Mouse (Mus musculus): ENCODE measurements around the gene Akr1c19.
"Not testable (repeated sequence)": the region's sequence is repeated elsewhere in the genome, so short reads cannot be mapped to it uniquely, and the experiment has no call there.

Akr1c19 gene

DNA sequence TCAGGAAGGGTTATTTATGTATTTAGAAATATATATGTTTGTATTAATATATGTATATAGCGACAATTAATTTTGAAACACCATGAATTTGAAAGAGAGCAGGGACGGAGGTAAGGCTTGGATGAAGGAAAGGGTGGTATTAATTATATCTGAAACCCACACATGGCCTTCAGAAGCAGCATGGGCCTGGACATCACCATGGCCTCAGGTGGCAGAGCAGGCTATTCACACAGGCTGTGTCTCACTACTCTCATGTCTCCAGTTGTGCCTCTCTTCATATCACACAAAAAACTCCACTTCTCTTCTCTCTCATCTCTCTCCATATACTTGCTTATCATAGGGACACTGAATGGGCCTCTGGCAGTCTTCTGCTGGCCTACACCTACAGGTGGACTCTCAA lies 37.0 kb downstream of the Akr1c19 start:
- in situ Hi-C loops (cut with MseI, MboI) = not testable (repeated sequence)

GRCm38 (mm10) chr13:4270860-4271259 lies 42.4 kb downstream of the Akr1c19 start:
- in situ Hi-C loops (cut with MseI, MboI) = loop anchor here (10.0 kb wide), 2 partner anchors 86 to 136 kb away; no protein-coding TSS in a partner anchor

DNA sequence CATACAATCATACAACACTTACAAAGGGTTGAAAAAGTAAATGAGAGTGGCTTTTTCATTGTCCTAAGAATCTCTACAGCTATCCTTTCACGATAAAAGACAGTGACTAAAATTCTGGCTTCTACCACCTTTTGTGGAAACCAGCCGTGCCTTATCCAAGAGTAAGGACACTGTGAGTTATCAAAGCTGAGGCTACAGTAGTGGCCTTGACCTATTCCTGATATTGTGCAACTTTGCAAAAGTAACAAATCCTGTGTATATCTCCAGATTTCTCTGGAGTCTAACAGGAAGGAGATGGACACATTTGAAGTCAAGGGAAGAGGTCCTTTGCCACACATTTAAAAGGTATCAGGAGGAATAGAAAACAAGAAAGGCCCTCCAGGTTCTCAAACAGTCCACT lies 49.0 kb downstream of the Akr1c19 start:
- in situ Hi-C loops (cut with MseI, MboI) = loop anchor here (10.0 kb wide), 2 partner anchors 93 to 143 kb away; no protein-coding TSS in a partner anchor

DNA sequence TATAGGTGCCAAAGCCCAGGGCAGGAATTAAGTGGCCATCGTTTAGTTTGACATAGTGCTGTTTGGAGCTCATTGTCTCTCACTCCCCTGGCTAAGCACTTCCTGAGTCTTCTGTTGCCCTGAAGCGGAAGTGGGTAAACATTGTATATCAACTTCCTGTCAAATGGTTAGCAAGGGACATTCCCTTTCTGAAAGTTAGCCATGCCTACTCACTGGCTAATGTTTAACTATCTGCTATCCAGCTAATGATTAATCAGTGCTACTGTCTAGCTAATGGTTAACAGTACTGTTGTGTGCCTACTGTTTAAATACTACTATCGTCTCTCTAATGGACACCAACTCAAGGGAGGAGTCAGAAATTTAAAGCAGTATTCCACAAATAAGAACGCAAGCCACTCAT lies 50.8 kb downstream of the Akr1c19 start, which contains the start of gene Akr1c12:
Akr1c12 (minus strand) TSS at position 150 of the 400 bp plus-strand sequence.
- in situ Hi-C loops (cut with MseI, MboI) = loop anchor here (10.0 kb wide), 2 partner anchors 94 to 144 kb away; no protein-coding TSS in a partner anchor

DNA sequence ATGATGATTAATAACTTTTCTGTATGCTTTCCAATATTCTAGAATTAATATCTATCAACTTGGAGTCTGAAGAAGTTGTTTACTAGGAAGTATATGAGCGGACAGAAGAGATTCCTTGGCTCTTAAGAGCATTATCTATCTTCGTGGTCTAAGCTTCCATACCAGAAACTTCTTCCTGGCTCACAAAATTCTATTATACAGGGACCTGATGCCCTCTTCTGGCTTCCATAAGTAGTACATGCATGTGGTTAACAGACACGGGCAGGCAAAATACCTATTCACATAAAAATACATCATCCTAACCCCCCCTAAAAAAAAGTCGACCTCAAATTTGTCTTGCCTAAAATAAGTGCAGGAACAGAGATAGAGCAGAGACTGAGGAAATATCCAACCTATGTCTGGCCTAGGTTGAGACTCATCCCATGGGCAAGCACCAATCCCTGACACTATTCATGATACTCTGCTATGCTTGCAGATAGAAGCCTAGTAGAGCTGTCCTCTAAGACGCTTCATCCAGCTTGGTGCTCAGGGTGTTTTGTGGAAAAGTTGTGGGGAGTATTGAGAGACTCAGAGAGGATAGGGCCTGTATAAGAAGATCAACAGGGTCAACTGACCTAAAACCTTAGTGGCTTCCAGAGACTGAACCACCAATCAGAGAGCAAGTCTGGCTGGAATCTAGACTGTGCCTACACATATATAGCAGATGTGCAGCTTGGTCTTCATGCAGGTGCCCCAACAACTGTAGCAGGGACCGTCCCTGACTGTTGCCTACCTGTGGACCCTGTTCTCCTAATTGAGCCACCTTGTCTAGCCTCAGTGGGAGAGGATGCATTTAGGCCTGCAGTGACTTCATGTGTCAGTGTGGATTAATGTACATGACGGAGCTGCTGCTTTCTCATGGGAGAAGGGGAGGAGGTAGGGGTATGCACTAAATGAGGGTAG lies 53.2 kb downstream of the Akr1c19 start:
- in situ Hi-C loops (cut with MseI, MboI) = loop anchor here in 1 of 2 experiments (5.0 kb wide), 1 partner anchor 149 kb away; no protein-coding TSS in a partner anchor

DNA sequence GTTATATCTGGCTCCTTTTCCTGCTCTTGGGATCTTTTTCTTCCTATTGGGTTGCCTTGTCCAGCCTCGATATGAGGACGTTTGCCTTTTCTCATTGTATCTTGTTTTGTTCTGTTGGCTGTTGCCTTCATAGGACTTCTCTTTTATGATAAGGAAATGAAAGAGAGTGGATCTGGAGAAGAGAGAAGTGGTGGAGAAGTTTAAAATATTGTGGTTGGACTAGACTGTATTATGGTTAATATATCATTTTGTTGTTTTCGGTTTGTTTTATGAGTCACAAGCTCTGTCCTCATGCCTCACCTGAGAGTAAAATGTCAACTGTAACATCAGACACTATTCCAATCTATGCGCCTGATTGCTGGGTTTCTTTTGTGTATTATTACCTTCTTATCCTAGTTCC lies 68.5 kb downstream of the Akr1c19 start:
- in situ Hi-C loops (cut with MseI, MboI) = no loop called here
